Mouse (Mus musculus) testis, adult 2 months (tissue): Measurements from ENCODE around the gene Inafm1.

ENCODE experiments used
- CTCF ChIP-seq: fragments of 200-500 bp; IDR thresholded peaks from 2 replicates; pipeline ENCODE4 v1.5.1; 2012; ENCODE audit warnings: low read depth, mild to moderate bottlenecking, inconsistent platforms, low read length, moderate library complexity; ENCODE audit not compliant: control insufficient read depth, insufficient read depth, insufficient replicate concordance
- POLR2A ChIP-seq: fragments of 200-500 bp; IDR thresholded peaks from 2 replicates; pipeline ENCODE4 v1.6.1; 2012; ENCODE audit warnings: low read depth, mild to moderate bottlenecking, inconsistent platforms, low read length, moderate library complexity; ENCODE audit not compliant: control insufficient read depth

GRCm38 (mm10) chr7:16284904-16285303, 11.5 kb upstream of the Inafm1 start:
- TF ChIP-seq CTCF = no peak
- TF ChIP-seq POLR2A = no peak
